Mouse (Mus musculus): Measurements from ENCODE around the gene Gucy1a1. TPM values are rescaled to one million over a fixed set of nuclear protein-coding genes. Genes with fewer than 3 reads are reported as not detected.

The Gucy1a1 gene
- total and polyA plus RNA-seq, 3 experiments: not detected

GRCm38 (mm10) chr3:82111986-82112385 is 33.6 kb downstream of the Gucy1a1 start:
- Histone ChIP-seq H3K79me2 (ENCODE audit: control insufficient read depth, insufficient read depth, low read length, poor library complexity) (no peaks in the 10 kb centered on the region), H3K27ac (ENCODE audit: control insufficient read depth, low read depth, low read length) (no peak overlapping the region), H3K27me3 (ENCODE audit: control insufficient read depth in 1 of 2, insufficient read depth in 2 of 2, low read length in 2 of 2) (no peaks in the 10 kb centered on the region), H3K9me3 (replicated peaks; ENCODE audit: insufficient read depth, low read length) (no peaks in the 10 kb centered on the region), H3K4me3 (ENCODE audit: control insufficient read depth in 1 of 2, insufficient read depth in 1 of 2, low read depth in 2 of 2, low read length in 2 of 2) (no peak overlapping the region), H3K36me3 (ENCODE audit: control insufficient read depth in 1 of 2, insufficient read depth in 2 of 2, low read length in 2 of 2) (no peaks in the 10 kb centered on the region), H3K9ac (ENCODE audit: control insufficient read depth, low read depth, low read length, poor library complexity, severe bottlenecking) (no peak overlapping the region), H3K4me1 (ENCODE audit: control insufficient read depth in 1 of 2, insufficient read depth in 2 of 2, low read length in 2 of 2) (no peaks in the 10 kb centered on the region)
- TF ChIP-seq KAT2A (conservative IDR thresholded peaks at IDR 0.05; ENCODE audit: low read depth, low read length) (no peak), ZKSCAN1 (IDR thresholded peaks at IDR 0.05; ENCODE audit: low read depth, low read length) (no peak), CHD2 (IDR thresholded peaks at IDR 0.05; ENCODE audit: low read length) (no peak), MEF2A (IDR thresholded peaks at IDR 0.05; ENCODE audit: extremely low read depth, insufficient replicate concordance, low read depth, low read length, poor library complexity, severe bottlenecking) (no peak), TCF12 (IDR thresholded peaks at IDR 0.05; ENCODE audit: low read depth, low read length) (no peak), NRF1 (IDR thresholded peaks at IDR 0.05; ENCODE audit: insufficient read depth, low read depth, low read length, poor library complexity, severe bottlenecking) (no peak), GATA1 (IDR thresholded peaks at IDR 0.05; ENCODE audit: low read depth, low read length) (no peak), USF1 (IDR thresholded peaks at IDR 0.05; ENCODE audit: low read depth, low read length) (no peak), MAX (IDR thresholded peaks at IDR 0.05; ENCODE audit: low read length) (no peak), GABPA (IDR thresholded peaks at IDR 0.05; ENCODE audit: low read depth, low read length) (no peak), JUND (IDR thresholded peaks at IDR 0.05; ENCODE audit: low read depth, low read length) (no peak), NELFE (IDR thresholded peaks at IDR 0.05; ENCODE audit: low read depth, low read length) (no peak), MAZ (IDR thresholded peaks at IDR 0.05; ENCODE audit: low read depth, low read length) (no peak)
- DNase-seq (ENCODE audit: low read depth, low spot score): no peak

GRCm38 (mm10) chr3:82108951-82109350 is 36.6 kb downstream of the Gucy1a1 start:
- no peaks in the 10 kb centered on the region for H3K4me1 ChIP-seq (ENCODE audit: control insufficient read depth in 1 of 2, insufficient read depth in 2 of 2, low read length in 2 of 2)
- no peaks in the 10 kb centered on the region for H3K27me3 ChIP-seq (ENCODE audit: control insufficient read depth in 1 of 2, insufficient read depth in 2 of 2, low read length in 2 of 2)
- DNase-seq (ENCODE audit: low read depth, low spot score): no peak
- H3K36me3 ChIP-seq (ENCODE audit: control insufficient read depth in 1 of 2, insufficient read depth in 2 of 2, low read length in 2 of 2): no peaks in the 10 kb centered on the region
- no peak overlapping the region for H3K27ac ChIP-seq (ENCODE audit: control insufficient read depth, low read depth, low read length)
- no peak overlapping the region for H3K4me3 ChIP-seq (ENCODE audit: control insufficient read depth in 1 of 2, insufficient read depth in 1 of 2, low read depth in 2 of 2, low read length in 2 of 2)
- TF ChIP-seq HCFC1 (IDR thresholded peaks at IDR 0.05; ENCODE audit: low read depth, low read length) (no peak), GABPA (IDR thresholded peaks at IDR 0.05; ENCODE audit: low read depth, low read length) (no peak), POLR2AphosphoS5 (IDR thresholded peaks at IDR 0.05; ENCODE audit: borderline replicate concordance, low read depth, low read length) (no peak), ZMIZ1 (IDR thresholded peaks at IDR 0.05; ENCODE audit: low read depth, low read length) (no peak), ZC3H11A (IDR thresholded peaks at IDR 0.05; ENCODE audit: low read depth, low read length) (no peak), POLR2A (IDR thresholded peaks at IDR 0.05; ENCODE audit: control insufficient read depth in 1 of 2, insufficient read depth in 1 of 2, low read depth in 1 of 2, low read length in 2 of 2, poor library complexity in 1 of 2) (no peak), MXI1 (IDR thresholded peaks at IDR 0.05; ENCODE audit: low read depth, low read length) (no peak), MAZ (IDR thresholded peaks at IDR 0.05; ENCODE audit: low read depth, low read length) (no peak)
- H3K9ac ChIP-seq (ENCODE audit: control insufficient read depth, low read depth, low read length, poor library complexity, severe bottlenecking): no peak overlapping the region
- no peaks in the 10 kb centered on the region for H3K9me3 ChIP-seq (replicated peaks; ENCODE audit: insufficient read depth, low read length)
- H3K79me2 ChIP-seq (ENCODE audit: control insufficient read depth, insufficient read depth, low read length, poor library complexity): no peaks in the 10 kb centered on the region
